Mouse (Mus musculus): ENCODE measurements around the gene Eprs.

The Eprs gene

GRCm38 (mm10) chr1:185448936-185449335, 86.1 kb downstream of the Eprs start:
- in situ Hi-C loops (cut with MboI, MseI) = no loop called here

GRCm38 (mm10) chr1:185449727-185450126, 86.9 kb downstream of the Eprs start:
- in situ Hi-C loops (cut with MboI, MseI) = no loop called here

GRCm38 (mm10) chr1:185451077-185451476, 88.2 kb downstream of the Eprs start:
- in situ Hi-C loops (cut with MboI, MseI) = no loop called here

GRCm38 (mm10) chr1:185451495-185451894, 88.7 kb downstream of the Eprs start:
- in situ Hi-C loops (cut with MboI, MseI) = no loop called here

GRCm38 (mm10) chr1:185452461-185452860, 89.6 kb downstream of the Eprs start:
- in situ Hi-C loops (cut with MboI, MseI) = no loop called here

- in situ Hi-C loops (cut with MboI, MseI) = no loop called here
These were observed 91.3 kb downstream of the Eprs start for GRCm38 (mm10) chr1:185454144-185454543.

- in situ Hi-C loops (cut with MboI, MseI) = no loop called here
These were observed 91.7 kb downstream of the Eprs start, which contains the start of gene Slc30a10 for GRCm38 (mm10) chr1:185454575-185454954. Gene Slc30a10, plus strand, starts transcription at chr1:185454848.

GRCm38 (mm10) chr1:185454955-185455701, 92.3 kb downstream of the Eprs start:
- in situ Hi-C loops (cut with MboI, MseI) = loop anchor here (5.0 kb wide), 1 partner anchor 338 kb away; no protein-coding TSS in a partner anchor

GRCm38 (mm10) chr1:185456327-185456726, 93.5 kb downstream of the Eprs start:
- in situ Hi-C loops (cut with MboI, MseI) = loop anchor here (5.0 kb wide), 1 partner anchor 339 kb away; no protein-coding TSS in a partner anchor

GRCm38 (mm10) chr1:185460096-185460495, 97.3 kb downstream of the Eprs start:
- in situ Hi-C loops (cut with MboI, MseI) = no loop called here

GRCm38 (mm10) chr1:185462889-185463288, 100.0 kb downstream of the Eprs start:
- in situ Hi-C loops (cut with MboI, MseI) = no loop called here

- in situ Hi-C loops (cut with MboI, MseI) = no loop called here
These were observed 106.7 kb downstream of the Eprs start for GRCm38 (mm10) chr1:185469551-185470021.

GRCm38 (mm10) chr1:185472025-185472720, 109.3 kb downstream of the Eprs start:
- in situ Hi-C loops (cut with MboI, MseI) = no loop called here

GRCm38 (mm10) chr1:185472730-185473129, 109.9 kb downstream of the Eprs start:
- in situ Hi-C loops (cut with MboI, MseI) = no loop called here

- in situ Hi-C loops (cut with MboI, MseI) = no loop called here
These were observed 110.6 kb downstream of the Eprs start for GRCm38 (mm10) chr1:185473437-185473836.
